Mouse (Mus musculus) CH12.LX (cell line): Measurements from ENCODE around the gene Cdsn.

Experiments used
- CHD1 ChIP-seq: IDR thresholded peaks from 2 replicates; pipeline ENCODE4 v1.6.1; 2012; ENCODE audit warnings: low read depth, low read length, improper control_type of control experiment, inconsistent platforms
- CHD2 ChIP-seq: IDR thresholded peaks from 2 replicates; pipeline ENCODE4 v1.6.1; 2011; ENCODE audit warnings: low read length, improper control_type of control experiment
- CTCF ChIP-seq, 2 experiments: IDR thresholded peaks in 1 of 2; conservative IDR thresholded peaks in 1 of 2; 2 replicates each; pipeline ENCODE4 v1.5.1; 2011 to 2012; ENCODE audit warnings: low read depth in 2 of 2, low read length in 2 of 2, improper control_type of control experiment in 1 of 2, inconsistent platforms in 1 of 2, mild to moderate bottlenecking in 1 of 2, moderate library complexity in 1 of 2
- EP300 ChIP-seq: IDR thresholded peaks from 2 replicates; pipeline ENCODE4 v1.6.1; 2011; ENCODE audit warnings: low read length, improper control_type of control experiment
- IRF4 ChIP-seq: IDR thresholded peaks from 2 replicates; pipeline ENCODE4 v1.6.1; 2014; ENCODE audit warnings: low read depth, mild to moderate bottlenecking, inconsistent platforms, low read length, improper control_type of control experiment
- JUN ChIP-seq: IDR thresholded peaks from 2 replicates; pipeline ENCODE4 v1.6.1; 2011; ENCODE audit warnings: low read depth, mild to moderate bottlenecking, low read length, improper control_type of control experiment, moderate library complexity; ENCODE audit not compliant: insufficient read depth
- MAFK ChIP-seq: IDR thresholded peaks from 2 replicates; pipeline ENCODE4 v1.6.1; 2011; ENCODE audit warnings: low read length, improper control_type of control experiment; ENCODE audit not compliant: insufficient replicate concordance
- POLR2A ChIP-seq: IDR thresholded peaks from 2 replicates; pipeline ENCODE4 v1.6.1; 2011; ENCODE audit warnings: low read depth, mild to moderate bottlenecking, improper control_type of control experiment, low read length
- SMC3 ChIP-seq: IDR thresholded peaks from 2 replicates; pipeline ENCODE4 v1.6.1; 2011; ENCODE audit warnings: low read depth, low read length, improper control_type of control experiment
- TCF12 ChIP-seq: IDR thresholded peaks from 2 replicates; pipeline ENCODE4 v1.6.1; 2014; ENCODE audit warnings: low read depth, mild to moderate bottlenecking, inconsistent platforms, low read length, improper control_type of control experiment
- USF2 ChIP-seq: conservative IDR thresholded peaks from 2 replicates; pipeline ENCODE4 v1.6.1; 2011; ENCODE audit warnings: low read depth, low read length, improper control_type of control experiment
- ZKSCAN1 ChIP-seq: IDR thresholded peaks from 2 replicates; pipeline ENCODE4 v1.6.1; 2012; ENCODE audit warnings: low read depth, inconsistent platforms, low read length, improper control_type of control experiment, borderline replicate concordance
- ZNF384 ChIP-seq: IDR thresholded peaks from 2 replicates; pipeline ENCODE4 v1.6.1; 2012; ENCODE audit warnings: low read depth, low read length, improper control_type of control experiment, inconsistent platforms

DNA sequence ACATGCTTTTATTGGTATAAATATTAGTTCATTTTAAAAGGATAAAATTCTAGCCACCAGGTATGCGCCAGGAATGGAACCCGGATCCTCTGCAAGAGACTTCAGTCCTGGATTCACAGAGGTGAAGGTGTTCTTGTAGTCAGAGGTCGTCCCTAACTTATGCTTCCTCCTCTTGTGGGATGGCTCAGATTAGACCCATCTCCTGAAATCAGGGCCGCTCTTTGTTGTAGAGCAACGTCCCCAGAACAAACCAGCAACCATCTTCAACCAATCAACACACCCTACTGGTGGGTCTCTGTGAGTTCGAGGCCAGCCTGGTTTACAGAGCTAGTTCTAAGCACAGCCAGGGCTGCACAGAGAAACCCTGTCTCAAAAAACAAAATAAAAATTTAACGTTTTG is 42.5 kb downstream of the Cdsn start:
- TF ChIP-seq IRF4, result no peak
- no peak for TF ChIP-seq POLR2A
- TF ChIP-seq CTCF (conservative IDR thresholded peaks at IDR 0.05 in 1 of 2, IDR thresholded peaks at IDR 0.05 in 1 of 2; ENCODE audit: low read depth in 2 of 2, low read length in 2 of 2), result no peak
- TF ChIP-seq TCF12, result no peak
- no peak for TF ChIP-seq SMC3
- TF ChIP-seq MAFK, result no peak
- TF ChIP-seq EP300, result no peak
- TF ChIP-seq ZKSCAN1, result no peak
- no peak for TF ChIP-seq ZNF384
- no peak for TF ChIP-seq JUN
- TF ChIP-seq CHD1, result no peak
- no peak for TF ChIP-seq CHD2
- TF ChIP-seq USF2, result no peak
